Mouse (Mus musculus) kidney, postnatal 0 days (tissue): Measurements from ENCODE around the gene Naa60. TPM values are rescaled to one million over a fixed set of nuclear protein-coding genes. Genes with fewer than 3 reads are reported as not detected.
A peak's percentile ranks its signal among the peaks of the same experiment; 100 is the strongest.

ENCODE experiments used
- ATAC-seq: fragments of 200-750 bp; cut with Nextera tagmentation; replicated peaks from 2 replicates; pipeline ENCODE4 v1.8.0; 2017; ENCODE audit warnings: low read depth, moderate number of reproducible peaks, moderate TSS enrichment, moderate library complexity; ENCODE audit not compliant: low FRiP score
- DNase-seq: peaks from one replicate; pipeline ENCODE4 v3.0.0-alpha.2; 2016; ENCODE audit warnings: low spot score
- H3K27ac ChIP-seq: fragments of 300-500 bp; sonication (generic); 2 replicates; pipeline ENCODE4 v1.5.1; 2014; ENCODE audit warnings: mild to moderate bottlenecking
- H3K27me3 ChIP-seq: fragments of 300-500 bp; sonication (generic); 2 replicates; pipeline ENCODE4 v1.6.1; 2014; ENCODE audit warnings: low read length, mixed read lengths; ENCODE audit not compliant: insufficient read depth
- H3K36me3 ChIP-seq: fragments of 300-500 bp; sonication (generic); 2 replicates; pipeline ENCODE4 v1.6.1; 2014; ENCODE audit warnings: low read length, mixed read lengths; ENCODE audit not compliant: insufficient read depth
- H3K4me1 ChIP-seq: fragments of 300-500 bp; sonication (generic); replicated peaks from 2 replicates; pipeline ENCODE4 v1.6.1; 2014; ENCODE audit warnings: antibody characterized with exemption, low read length, mixed read lengths; ENCODE audit not compliant: insufficient read depth
- H3K4me2 ChIP-seq: fragments of 300-500 bp; sonication (generic); 2 replicates; pipeline ENCODE4 v1.6.1; 2014; ENCODE audit warnings: mild to moderate bottlenecking, low read length, moderate library complexity, mixed read lengths
- H3K4me3 ChIP-seq: fragments of 300-500 bp; sonication (generic); replicated peaks from 2 replicates; pipeline ENCODE4 v1.5.1; 2014; ENCODE audit warnings: low read depth, low read length
- H3K9ac ChIP-seq: fragments of 300-500 bp; sonication (generic); 2 replicates; pipeline ENCODE4 v1.6.1; 2014; ENCODE audit warnings: low read depth, low read length
- H3K9me3 ChIP-seq: fragments of 300-500 bp; sonication (generic); replicated peaks from 2 replicates; pipeline ENCODE4 v1.6.1; 2016; ENCODE audit warnings: low read length, inconsistent platforms, mixed read lengths
- CTCF ChIP-seq: IDR thresholded peaks from 2 replicates; pipeline ENCODE4 v1.5.1; 2016; ENCODE audit warnings: antibody characterized with exemption, low read depth, mild to moderate bottlenecking, moderate library complexity
- WGBS: fragments of 180-500 bp; shearing (Covaris S2); extraction: QIAGEN DNeasy Blood & Tissue Kit; methylation state at CpG from one replicate; pipeline ENCODE4 v1.1.7; 2014; 5-methylcytosine and 5-hydroxymethylcytosine counted together
- polyA plus RNA-seq: library from polyadenylated mRNA; unstranded; fragments of >200 nt; fragmentation: Nextera tagmentation; extraction: Ambion mirVana; gene quantifications from 2 replicates; pipeline ENCODE4 v1.2.1, GENCODE M21; 2015

The Naa60 gene
- polyA plus RNA-seq, 1 experiment from 2014 or later, result 40.9 TPM

DNA sequence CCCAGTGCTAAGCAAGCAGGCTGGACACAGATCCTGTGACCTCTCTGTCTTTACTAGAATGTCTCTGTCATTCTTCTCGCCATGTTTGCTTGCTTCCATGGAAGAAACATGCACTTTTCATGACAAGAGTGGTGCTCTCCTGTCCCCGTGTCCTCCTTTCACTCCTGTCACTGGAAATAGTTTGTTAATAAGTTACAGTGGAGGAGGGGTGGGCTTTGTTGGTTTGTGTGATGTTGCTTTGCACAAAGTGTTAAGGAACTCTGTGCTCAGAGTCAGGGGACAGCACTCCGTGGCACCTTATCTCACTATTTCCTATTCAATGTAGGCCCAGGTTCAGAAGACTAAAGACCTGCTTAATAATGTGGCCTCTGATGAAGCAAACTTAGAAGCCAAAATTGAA lies 51.3 kb downstream of the Naa60 start:
- Histone ChIP-seq H3K9ac (no peak overlapping the region), H3K27ac (no peak overlapping the region), H3K4me1 (no peaks in the 10 kb centered on the region), H3K4me3 (no peak overlapping the region), H3K9me3 (no peaks in the 10 kb centered on the region), H3K36me3 (peaks cover 9% of the 10 kb centered on the region), H3K4me2 (no peak overlapping the region), H3K27me3 (no peaks in the 10 kb centered on the region)
- TF ChIP-seq CTCF, result no peak
- DNase-seq, result no peak
- WGBS, result 79% methylated on average over 3 of the region's 3 CpGs
- no peak for ATAC-seq

DNA sequence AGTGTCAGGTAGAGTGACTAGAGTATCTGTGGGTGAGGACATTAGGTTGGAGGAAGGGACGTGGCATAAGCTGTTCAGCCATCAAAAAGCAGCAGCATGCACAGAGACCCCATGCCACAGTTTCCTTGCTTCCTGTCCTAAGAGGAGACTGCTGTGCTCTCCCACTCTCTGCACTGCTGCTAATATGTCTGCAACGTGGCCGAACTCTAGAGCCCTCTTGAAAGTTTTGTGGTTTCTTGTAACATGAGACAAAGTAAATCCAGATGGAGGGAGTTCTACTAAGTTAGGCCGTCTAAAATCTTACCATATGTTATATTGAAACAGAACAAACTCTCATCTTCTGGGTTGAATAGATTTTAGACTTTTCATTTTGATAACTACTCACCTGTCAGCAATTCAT lies 51.8 kb downstream of the Naa60 start:
- Histone ChIP-seq H3K27ac (no peak overlapping the region), H3K9ac (no peak overlapping the region), H3K4me3 (no peak overlapping the region), H3K27me3 (no peaks in the 10 kb centered on the region), H3K4me2 (no peak overlapping the region), H3K9me3 (no peaks in the 10 kb centered on the region), H3K36me3 (peaks cover 10% of the 10 kb centered on the region), H3K4me1 (no peaks in the 10 kb centered on the region)
- no peak for TF ChIP-seq CTCF
- WGBS, result 40% methylated on average over 4 of the region's 4 CpGs
- no peak for ATAC-seq
- DNase-seq, result no peak

DNA sequence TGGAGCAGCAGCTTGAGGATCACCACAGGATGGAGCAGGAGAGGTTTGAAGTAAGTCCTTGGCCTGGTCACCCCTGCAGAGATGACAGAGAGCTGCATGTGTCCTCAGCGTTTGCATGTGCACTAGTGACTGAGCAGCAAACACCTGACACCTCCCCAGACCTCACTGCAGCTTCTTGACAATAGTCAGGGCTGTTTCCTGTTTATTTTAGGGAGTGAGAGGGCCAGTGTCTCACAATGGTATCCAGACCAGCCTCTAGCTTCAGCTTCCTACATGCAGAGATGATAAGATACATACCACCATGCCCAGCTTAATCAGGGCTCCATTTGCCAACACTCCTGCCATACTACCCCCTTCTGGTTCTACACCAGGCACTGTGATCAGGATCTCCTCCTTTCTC lies 56.4 kb downstream of the Naa60 start:
- no peak for ATAC-seq
- H3K36me3 ChIP-seq, result peaks cover 19% of the 10 kb centered on the region
- no peak for DNase-seq
- no peak for TF ChIP-seq CTCF
- no peak overlapping the region for H3K9ac ChIP-seq
- no peaks in the 10 kb centered on the region for H3K27me3 ChIP-seq
- no peak overlapping the region for H3K27ac ChIP-seq
- H3K4me1 ChIP-seq, result no peaks in the 10 kb centered on the region
- WGBS, result 50% methylated on average over 1 of the region's 1 CpGs
- no peak overlapping the region for H3K4me3 ChIP-seq
- H3K4me2 ChIP-seq, result no peak overlapping the region
- H3K9me3 ChIP-seq, result no peaks in the 10 kb centered on the region

DNA sequence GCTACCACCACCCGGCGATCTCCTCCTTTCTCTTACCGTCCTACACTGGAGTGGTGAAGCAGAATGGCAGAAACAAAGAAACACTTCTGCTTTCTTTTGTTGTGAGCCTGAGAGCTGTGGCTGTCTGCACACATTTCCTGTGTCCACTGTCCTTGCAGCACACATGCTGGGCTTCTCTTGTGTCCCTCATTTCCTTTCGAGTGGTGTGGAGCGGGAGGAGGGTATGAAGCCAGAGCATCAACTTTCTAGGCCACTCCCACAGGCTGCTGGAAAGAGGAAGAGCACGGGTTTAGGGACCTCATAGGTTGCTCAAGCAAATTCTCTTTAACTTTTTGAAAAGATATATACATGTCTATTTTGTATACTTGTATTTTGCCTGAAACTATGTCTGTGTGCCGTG lies 57.0 kb downstream of the Naa60 start:
- no peaks in the 10 kb centered on the region for H3K27me3 ChIP-seq
- TF ChIP-seq CTCF, result no peak
- no peak for ATAC-seq
- no peak overlapping the region for H3K27ac ChIP-seq
- no peak overlapping the region for H3K4me2 ChIP-seq
- H3K36me3 ChIP-seq, result peaks cover 18% of the 10 kb centered on the region
- no peak overlapping the region for H3K4me3 ChIP-seq
- DNase-seq, result peak; percentile 8
- 71% methylated on average over 7 of the region's 7 CpGs for WGBS
- H3K9me3 ChIP-seq, result no peaks in the 10 kb centered on the region
- H3K4me1 ChIP-seq, result no peaks in the 10 kb centered on the region
- H3K9ac ChIP-seq, result no peak overlapping the region

DNA sequence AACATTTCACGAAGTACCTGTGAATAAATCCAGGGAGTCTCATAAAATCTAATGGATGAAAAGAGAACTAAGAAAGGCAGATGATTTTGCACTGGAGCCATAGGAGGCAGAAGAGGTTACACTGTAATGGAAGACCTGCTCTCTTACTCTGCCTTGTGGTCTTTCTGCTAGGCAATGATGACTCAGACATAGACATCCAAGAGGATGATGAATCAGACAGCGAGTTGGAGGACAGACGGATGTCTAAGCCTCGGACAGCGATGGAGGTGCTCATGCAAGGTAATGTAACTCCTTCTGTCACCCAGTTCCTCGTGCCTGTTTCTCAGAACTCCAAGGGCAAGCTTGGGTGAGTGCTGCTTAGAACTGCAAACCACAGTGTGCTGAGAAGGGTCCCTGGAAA lies 61.4 kb downstream of the Naa60 start:
- Histone ChIP-seq H3K4me2 (no peak overlapping the region), H3K36me3 (peaks cover 43% of the 10 kb centered on the region), H3K9me3 (no peaks in the 10 kb centered on the region), H3K4me1 (no peaks in the 10 kb centered on the region), H3K9ac (no peak overlapping the region), H3K27me3 (no peaks in the 10 kb centered on the region), H3K27ac (no peak overlapping the region), H3K4me3 (no peak overlapping the region)
- ATAC-seq, result no peak
- 93% methylated on average over 6 of the region's 6 CpGs for WGBS
- no peak for DNase-seq
- TF ChIP-seq CTCF, result no peak

DNA sequence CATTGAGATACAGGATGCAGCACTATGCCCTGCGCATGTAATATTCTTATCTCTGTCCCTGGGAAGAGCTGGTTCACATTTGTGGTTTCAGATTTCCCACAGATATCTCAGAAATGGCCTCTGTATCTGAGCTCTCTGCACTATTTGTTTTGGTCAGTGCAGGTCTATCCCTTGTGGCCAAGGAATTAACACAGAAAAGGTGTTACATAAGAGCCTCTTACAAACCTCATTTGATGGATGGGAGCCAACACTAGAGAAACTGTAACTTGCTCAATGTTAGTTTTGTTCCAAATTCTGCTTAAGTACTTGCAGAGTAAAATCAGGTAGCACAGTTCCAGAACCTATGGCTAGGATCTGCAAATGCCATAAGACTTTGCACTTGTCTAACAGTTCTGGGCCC lies 61.9 kb downstream of the Naa60 start:
- no peak for DNase-seq
- H3K27ac ChIP-seq, result no peak overlapping the region
- H3K9ac ChIP-seq, result no peak overlapping the region
- no peak for TF ChIP-seq CTCF
- H3K9me3 ChIP-seq, result no peaks in the 10 kb centered on the region
- 100% methylated on average over 1 of the region's 1 CpGs for WGBS
- no peak for ATAC-seq
- no peak overlapping the region for H3K4me2 ChIP-seq
- no peaks in the 10 kb centered on the region for H3K27me3 ChIP-seq
- no peaks in the 10 kb centered on the region for H3K4me1 ChIP-seq
- H3K36me3 ChIP-seq, result peaks cover 47% of the 10 kb centered on the region
- no peak overlapping the region for H3K4me3 ChIP-seq

DNA sequence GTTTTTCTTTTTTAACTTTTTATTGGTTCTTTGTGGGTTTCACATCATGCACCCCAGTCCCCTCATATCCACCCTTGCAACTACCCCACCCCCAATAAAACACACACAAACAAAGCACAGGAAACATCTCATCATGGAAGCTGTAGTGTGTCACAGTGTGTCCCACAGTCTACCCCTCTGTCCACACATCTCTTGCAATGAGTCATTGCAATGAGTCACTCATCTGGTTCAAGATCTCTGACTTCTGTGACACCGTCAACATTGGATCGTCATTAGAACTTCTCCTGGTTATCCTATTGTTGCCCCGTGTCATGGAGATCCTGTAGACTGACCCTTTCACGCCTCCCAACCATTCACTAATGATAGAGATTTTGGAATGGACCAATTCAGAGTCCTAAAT lies 62.5 kb downstream of the Naa60 start:
- H3K4me1 ChIP-seq, result no peaks in the 10 kb centered on the region
- no peak overlapping the region for H3K4me2 ChIP-seq
- H3K27ac ChIP-seq, result no peak overlapping the region
- no peak overlapping the region for H3K9ac ChIP-seq
- 91% methylated on average over 4 of the region's 4 CpGs for WGBS
- peaks cover 43% of the 10 kb centered on the region for H3K36me3 ChIP-seq
- H3K27me3 ChIP-seq, result no peaks in the 10 kb centered on the region
- TF ChIP-seq CTCF, result no peak
- ATAC-seq (no peak), DNase-seq (no peak)
- no peaks in the 10 kb centered on the region for H3K9me3 ChIP-seq
- no peak overlapping the region for H3K4me3 ChIP-seq
